Mouse (Mus musculus) midbrain, embryonic 10.5 days (tissue): ENCODE data around the gene Cd72. TPM values are rescaled to one million over a fixed set of nuclear protein-coding genes. Genes with fewer than 3 reads are reported as not detected.
"Not testable (repeated sequence)": the region's sequence is repeated elsewhere in the genome, so short reads cannot be mapped to it uniquely, and the experiment has no call there.

Experiments
- DNase-seq: peaks from one replicate; pipeline ENCODE4 v3.0.0-alpha.2; 2017; ENCODE audit warnings: low spot score
- H3K27ac ChIP-seq: fragments of 300-500 bp; sonication (generic); replicated peaks from 2 replicates; pipeline ENCODE4 v1.5.1; 2016; ENCODE audit warnings: mild to moderate bottlenecking
- H3K27me3 ChIP-seq: fragments of 300-500 bp; sonication (generic); 2 replicates; pipeline ENCODE4 v1.6.1; 2016; ENCODE audit warnings: low read depth, mild to moderate bottlenecking; ENCODE audit not compliant: poor library complexity, severe bottlenecking
- H3K36me3 ChIP-seq: fragments of 300-500 bp; sonication (generic); 2 replicates; pipeline ENCODE4 v1.6.1; 2016; ENCODE audit warnings: mild to moderate bottlenecking, moderate library complexity
- H3K4me1 ChIP-seq: fragments of 300-500 bp; sonication (generic); 2 replicates; pipeline ENCODE4 v1.6.1; 2016
- H3K4me3 ChIP-seq: fragments of 300-500 bp; sonication (generic); 2 replicates; pipeline ENCODE4 v1.5.1; 2016; ENCODE audit warnings: mild to moderate bottlenecking, moderate library complexity
- H3K9me3 ChIP-seq: fragments of 300-500 bp; sonication (generic); replicated peaks from 2 replicates; pipeline ENCODE4 v1.6.1; 2016; ENCODE audit warnings: mild to moderate bottlenecking
- WGBS: fragments of 180-500 bp; shearing (Covaris S2); methylation state at CpG from one replicate; pipeline ENCODE4 v1.1.7; 2016; 5-methylcytosine and 5-hydroxymethylcytosine counted together
- polyA plus RNA-seq: library from polyadenylated mRNA; unstranded; fragments of >200 nt; fragmentation: Nextera tagmentation; extraction: Ambion mirVana; gene quantifications from 2 replicates; pipeline ENCODE4 v1.2.1, GENCODE M21; 2016

The Cd72 gene
- polyA plus RNA-seq, 1 experiment from 2014 or later: 1.4 TPM

DNA sequence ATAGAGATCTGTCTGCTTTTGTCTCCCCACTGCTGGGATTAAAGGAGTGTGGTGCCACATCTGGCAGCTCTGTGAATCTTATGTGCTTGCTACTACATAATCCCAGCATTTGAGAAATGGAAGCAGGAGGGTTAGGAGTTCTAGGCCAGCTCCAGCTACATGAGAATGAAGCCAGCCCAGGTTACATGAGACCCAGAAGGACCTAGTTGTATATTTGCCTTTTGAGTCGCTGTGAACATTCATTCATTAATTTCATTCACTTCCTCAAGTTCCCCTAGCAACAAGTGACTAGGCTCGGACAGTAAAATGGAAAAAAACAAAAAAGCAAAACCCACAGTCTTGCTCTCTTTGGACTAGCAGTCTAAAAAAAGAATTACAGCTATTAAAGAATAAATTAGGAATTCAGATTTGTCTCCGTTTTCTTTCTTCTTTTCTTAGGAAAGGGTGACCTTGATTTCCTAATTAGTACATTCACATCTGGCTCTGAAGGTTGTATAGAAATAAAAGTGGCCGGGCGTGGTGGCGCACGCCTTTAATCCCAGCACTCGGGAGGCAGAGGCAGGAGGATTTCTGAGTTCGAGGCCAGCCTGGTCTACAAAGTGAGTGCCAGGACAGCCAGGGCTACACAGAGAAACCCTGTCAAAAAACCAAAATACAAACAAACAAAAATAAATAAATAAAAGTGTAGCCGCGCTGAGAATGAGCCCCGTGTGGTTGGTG, 37.8 kb upstream of the Cd72 start:
- no peak for DNase-seq
- WGBS: 50% methylated on average over 12 of the region's 12 CpGs

DNA sequence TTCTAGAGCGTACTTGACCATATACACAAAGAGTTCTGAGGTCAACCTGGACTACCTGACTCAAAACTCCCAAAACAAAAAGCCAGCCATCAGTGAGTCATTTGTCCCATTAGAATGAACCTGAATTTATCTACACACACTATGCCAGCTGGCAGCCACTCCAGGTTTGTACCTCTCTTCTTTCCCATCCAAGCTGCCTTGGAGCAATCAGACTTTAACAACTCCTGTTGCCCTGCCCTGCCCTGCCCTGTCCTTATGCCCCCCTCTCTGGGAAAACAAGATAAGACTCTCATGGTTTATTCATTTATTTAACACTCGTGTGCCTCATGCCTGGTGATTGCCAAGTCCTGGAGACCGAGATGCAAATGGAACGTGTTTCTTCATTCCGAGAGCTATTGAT, 36.4 kb upstream of the Cd72 start:
- H3K4me3 ChIP-seq: no peak overlapping the region
- H3K27ac ChIP-seq: no peak overlapping the region
- no peak for DNase-seq
- peaks cover 25% of the 10 kb centered on the region for H3K4me1 ChIP-seq
- peaks cover 3% of the 10 kb centered on the region; the same call in 1 of the 2 replicates for H3K9me3 ChIP-seq
- H3K27me3 ChIP-seq: peaks cover 15% of the 10 kb centered on the region
- H3K36me3 ChIP-seq: peaks cover 7% of the 10 kb centered on the region; the same call in 1 of the 2 replicates
- 90% methylated on average over 5 of the region's 5 CpGs for WGBS

More for the DNA sequence above, 37.8 kb upstream of the Cd72 start:
- Histone ChIP-seq H3K4me3 (peak overlapping the region; percentile 81), H3K27me3 (peaks cover 22% of the 10 kb centered on the region), H3K4me1 (peaks cover 40% of the 10 kb centered on the region), H3K36me3 (peaks cover 21% of the 10 kb centered on the region), H3K27ac (peak overlapping the region; percentile 90), H3K9me3 (peaks cover 3% of the 10 kb centered on the region; the same call in 1 of the 2 replicates)

DNA sequence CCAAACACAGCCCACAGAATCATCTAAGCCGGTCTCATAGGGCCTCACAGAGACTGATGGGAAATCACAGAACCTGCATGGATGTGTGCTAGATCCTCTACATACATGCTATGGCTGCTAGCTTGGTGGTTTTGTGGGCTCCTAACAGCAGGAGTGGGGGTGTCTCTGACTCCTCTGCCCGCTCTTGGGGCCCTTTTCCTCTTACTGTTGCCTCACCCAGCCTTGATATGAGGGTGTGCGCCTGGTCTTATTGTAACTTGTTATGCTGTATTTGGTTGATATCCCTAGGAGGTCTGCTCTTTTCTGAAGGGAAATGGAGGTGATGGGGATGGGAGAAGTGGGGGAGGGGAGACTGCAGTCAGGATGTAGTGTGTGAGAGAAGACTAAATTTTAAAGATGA, 35.2 kb upstream of the Cd72 start:
- H3K9me3 ChIP-seq: peaks cover 3% of the 10 kb centered on the region; the same call in 1 of the 2 replicates
- H3K36me3 ChIP-seq: no peaks in the 10 kb centered on the region
- no peak for DNase-seq
- no peak overlapping the region for H3K27ac ChIP-seq
- H3K4me3 ChIP-seq: no peak overlapping the region
- WGBS: 95% methylated on average over 3 of the region's 3 CpGs
- 0 out of 2 replicates have a peak, but pooled peaks cover 3% of the 10 kb centered on the region for H3K27me3 ChIP-seq
- peaks cover 13% of the 10 kb centered on the region for H3K4me1 ChIP-seq

- H3K4me1 ChIP-seq, H3K36me3 ChIP-seq, H3K4me3 ChIP-seq, H3K9me3 ChIP-seq, H3K27ac ChIP-seq, H3K27me3 ChIP-seq, DNase-seq: not testable (repeated sequence)
- WGBS: 83% methylated on average over 5 of the region's 5 CpGs
These were observed 31.2 kb upstream of the Cd72 start for GRCm38 (mm10) chr4:43485666-43486065.

GRCm38 (mm10) chr4:43483535-43484091, 29.2 kb upstream of the Cd72 start, which contains the start of gene Sit1:
TSS of gene Sit1 (minus strand) at chr4:43483734.
- Histone ChIP-seq H3K4me1 (peaks cover 4% of the 10 kb centered on the region; the same call in 1 of the 2 replicates), H3K27me3 (peaks cover 5% of the 10 kb centered on the region; the same call in 1 of the 2 replicates), H3K36me3 (no peaks in the 10 kb centered on the region), H3K4me3 (no peak within 1 kb of the TSS), H3K9me3 (no peaks in the 10 kb centered on the region), H3K27ac (no peak within 1 kb of the TSS)
- no peak for DNase-seq
- 62% methylated on average over 12 of the region's 12 CpGs for WGBS

- peaks cover 9% of the 10 kb centered on the region; the same call in 1 of the 2 replicates for H3K4me1 ChIP-seq
- no peaks in the 10 kb centered on the region for H3K36me3 ChIP-seq
- no peak for DNase-seq
- WGBS: 78% methylated on average over 10 of the region's 10 CpGs
- no peak overlapping the region for H3K4me3 ChIP-seq
- H3K27ac ChIP-seq: no peak overlapping the region
- peaks cover 5% of the 10 kb centered on the region; the same call in 1 of the 2 replicates for H3K27me3 ChIP-seq
- no peaks in the 10 kb centered on the region for H3K9me3 ChIP-seq
These were observed 28.2 kb upstream of the Cd72 start for GRCm38 (mm10) chr4:43482591-43482990.

DNA sequence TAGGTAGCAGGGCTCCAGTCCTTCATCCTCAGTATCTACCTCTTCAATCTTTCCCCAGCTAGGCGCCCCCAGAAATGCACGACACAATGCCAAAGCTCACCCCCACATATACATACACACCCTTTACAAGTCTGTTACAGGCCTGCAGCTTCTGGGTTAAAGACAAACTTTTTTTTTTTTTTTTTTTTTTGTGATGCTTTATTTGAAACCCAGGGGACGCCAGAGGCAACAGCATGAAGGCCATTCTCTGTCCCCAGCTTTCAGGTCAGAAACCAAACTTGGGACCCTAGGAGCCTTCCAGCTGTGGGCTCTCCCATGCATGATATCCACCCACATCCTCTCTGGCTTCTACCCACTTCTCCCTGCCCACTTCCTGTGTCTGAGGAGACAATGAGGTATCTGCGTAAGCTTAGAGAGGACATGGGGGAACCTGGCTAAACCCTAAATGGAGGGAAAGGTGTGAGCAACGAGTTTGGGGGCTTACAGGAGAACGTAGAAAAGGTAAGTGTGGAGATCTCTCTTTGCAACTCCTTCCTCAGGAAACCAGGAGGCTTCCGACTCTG, 27.5 kb upstream of the Cd72 start:
- Histone ChIP-seq H3K4me3 (no peak overlapping the region), H3K27me3 (peaks cover 5% of the 10 kb centered on the region; the same call in 1 of the 2 replicates), H3K36me3 (no peaks in the 10 kb centered on the region), H3K4me1 (peaks cover 9% of the 10 kb centered on the region; the same call in 1 of the 2 replicates), H3K27ac (no peak overlapping the region), H3K9me3 (no peaks in the 10 kb centered on the region)
- no peak for DNase-seq
- 73% methylated on average over 7 of the region's 7 CpGs for WGBS

DNA sequence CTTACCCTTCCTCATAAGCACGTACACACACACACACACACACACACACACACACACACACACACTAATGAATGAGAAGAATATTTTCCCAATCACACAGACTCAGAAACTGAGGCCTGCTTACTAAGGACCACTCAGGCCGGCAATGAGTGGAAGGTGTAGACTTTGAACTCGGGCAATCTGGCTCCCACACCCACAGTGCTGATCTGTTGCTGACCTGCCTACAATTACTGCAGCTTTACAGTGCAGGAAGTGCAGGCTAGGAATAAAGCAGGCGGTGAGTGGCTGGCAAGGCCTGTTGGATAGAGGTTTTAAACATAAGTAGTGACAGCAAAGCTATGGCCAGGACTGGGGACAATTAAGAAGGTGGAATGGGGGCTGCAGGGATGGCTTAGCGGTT, 26.6 kb upstream of the Cd72 start:
- Histone ChIP-seq H3K36me3 (no peaks in the 10 kb centered on the region), H3K4me1 (peaks cover 9% of the 10 kb centered on the region; the same call in 1 of the 2 replicates), H3K4me3 (no peak overlapping the region), H3K9me3 (no peaks in the 10 kb centered on the region), H3K27ac (no peak overlapping the region), H3K27me3 (peaks cover 5% of the 10 kb centered on the region; the same call in 1 of the 2 replicates)
- DNase-seq: no peak
- WGBS: 86% methylated on average over 5 of the region's 5 CpGs

DNA sequence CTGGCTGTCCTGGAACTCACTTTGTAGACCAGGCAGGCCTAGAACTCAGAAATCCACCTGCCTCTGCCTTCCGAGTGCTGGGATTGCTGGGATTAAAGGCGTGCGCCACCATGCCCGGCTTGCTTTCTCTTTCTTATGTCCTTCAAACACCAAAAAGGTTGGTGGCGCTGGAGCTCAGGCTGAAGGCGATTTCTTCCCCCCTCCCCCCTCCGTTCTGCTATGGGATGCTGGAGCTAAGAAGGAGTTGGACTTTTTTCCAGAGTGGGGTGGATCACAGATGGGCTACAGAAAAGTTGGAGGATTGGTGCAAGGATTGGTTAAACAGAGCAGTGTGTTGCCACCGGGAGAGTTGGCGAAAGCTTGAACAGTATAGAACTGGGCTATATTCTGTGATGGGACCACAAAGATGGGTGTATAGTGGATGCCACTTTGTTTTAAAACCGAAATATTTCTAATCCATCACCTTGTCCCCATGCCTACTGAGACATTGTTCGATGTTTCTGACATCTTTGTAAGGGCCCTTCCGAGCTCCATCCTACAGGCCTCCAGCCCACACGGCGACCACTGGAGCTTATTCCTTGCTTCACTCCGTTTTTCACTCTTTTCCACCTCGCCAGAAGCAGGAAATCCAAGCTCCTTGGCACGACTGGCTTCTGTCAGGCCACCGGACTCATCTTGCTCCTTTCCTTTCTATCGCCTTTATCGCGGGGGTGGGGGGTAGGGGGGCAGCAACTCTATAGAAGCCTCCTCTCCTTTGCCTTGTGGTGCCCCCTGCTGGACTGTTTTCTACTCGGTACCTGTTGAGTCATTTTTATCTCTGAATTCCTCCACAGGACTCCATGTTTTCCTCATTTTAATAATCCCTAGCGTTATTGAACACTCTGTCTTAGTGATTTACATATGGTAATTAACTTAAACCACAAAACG, 24.7 kb upstream of the Cd72 start:
- no peak overlapping the region for H3K4me3 ChIP-seq

GRCm38 (mm10) chr4:43478534-43478858, 24.1 kb upstream of the Cd72 start:
- Histone ChIP-seq H3K27ac (peak overlapping the region; percentile 80), H3K9me3 (no peaks in the 10 kb centered on the region), H3K36me3 (no peaks in the 10 kb centered on the region), H3K27me3 (peaks cover 5% of the 10 kb centered on the region; the same call in 1 of the 2 replicates), H3K4me3 (peak overlapping the region; percentile 43), H3K4me1 (peaks cover 9% of the 10 kb centered on the region; the same call in 1 of the 2 replicates)
- no peak for DNase-seq
- WGBS: 53% methylated on average over 8 of the region's 8 CpGs

More for the DNA sequence above, 24.7 kb upstream of the Cd72 start:
- no peaks in the 10 kb centered on the region for H3K9me3 ChIP-seq
- 47% methylated on average over 24 of the region's 24 CpGs for WGBS
- peaks cover 5% of the 10 kb centered on the region; the same call in 1 of the 2 replicates for H3K27me3 ChIP-seq
- H3K27ac ChIP-seq: no peak overlapping the region
- peak; percentile 62 for DNase-seq
- H3K36me3 ChIP-seq: no peaks in the 10 kb centered on the region
- peaks cover 9% of the 10 kb centered on the region; the same call in 1 of the 2 replicates for H3K4me1 ChIP-seq

- Histone ChIP-seq H3K36me3 (no peaks in the 10 kb centered on the region), H3K4me1 (peaks cover 9% of the 10 kb centered on the region; the same call in 1 of the 2 replicates), H3K9me3 (no peaks in the 10 kb centered on the region), H3K27ac (peak overlapping the region; percentile 80), H3K4me3 (peak overlapping the region; percentile 43), H3K27me3 (peaks cover 5% of the 10 kb centered on the region; the same call in 1 of the 2 replicates)
- WGBS: 18% methylated on average over 11 of the region's 11 CpGs
- peak; percentile 83 for DNase-seq
These were observed 23.6 kb upstream of the Cd72 start for GRCm38 (mm10) chr4:43477857-43478533.
